Mouse (Mus musculus): ENCODE measurements around the gene Nf2.

Nf2 gene

GRCm38 (mm10) chr11:4849258-4849943 lies at the start of gene Nf2:
Gene Nf2 (minus strand): TSS chr11:4849536.
- DNase-seq (ENCODE audit: low spot score), result peak; percentile 99

GRCm38 (mm10) chr11:4894848-4895816 lies 45.8 kb upstream of the Nf2 start, which contains the start of gene Thoc5:
Gene Thoc5 (plus strand): TSS chr11:4895320.
- DNase-seq (ENCODE audit: low spot score), result peak; percentile 81

GRCm38 (mm10) chr11:4886987-4887386 lies 37.7 kb upstream of the Nf2 start:
- no peak for DNase-seq (ENCODE audit: low spot score)

GRCm38 (mm10) chr11:4885385-4885903 lies 36.1 kb upstream of the Nf2 start:
- DNase-seq (ENCODE audit: low spot score), result peak; percentile 47

GRCm38 (mm10) chr11:4882892-4883627 lies 33.7 kb upstream of the Nf2 start:
- DNase-seq (ENCODE audit: low spot score), result no peak

GRCm38 (mm10) chr11:4881087-4881486 lies 31.8 kb upstream of the Nf2 start:
- no peak for DNase-seq (ENCODE audit: low spot score)

- DNase-seq (ENCODE audit: low spot score), result no peak
Observed at GRCm38 (mm10) chr11:4874551-4874950, 25.2 kb upstream of the Nf2 start.

GRCm38 (mm10) chr11:4873755-4874475 lies 24.6 kb upstream of the Nf2 start, which contains the start of gene Nipsnap1:
Gene Nipsnap1 (plus strand): TSS chr11:4873951.
- DNase-seq (ENCODE audit: low spot score), result peak; percentile 83

- DNase-seq (ENCODE audit: low spot score), result peak; percentile 71
Observed at GRCm38 (mm10) chr11:4865645-4866251, 16.4 kb upstream of the Nf2 start.

- DNase-seq (ENCODE audit: low spot score), result no peak
Observed at GRCm38 (mm10) chr11:4862730-4863129, 13.4 kb upstream of the Nf2 start.

GRCm38 (mm10) chr11:4861816-4862604 lies 12.7 kb upstream of the Nf2 start:
- DNase-seq (ENCODE audit: low spot score), result no peak

GRCm38 (mm10) chr11:4860986-4861385 lies 11.7 kb upstream of the Nf2 start:
- DNase-seq (ENCODE audit: low spot score), result no peak

GRCm38 (mm10) chr11:4858416-4858815 lies 9.1 kb upstream of the Nf2 start:
- DNase-seq (ENCODE audit: low spot score), result no peak

- no peak for DNase-seq (ENCODE audit: low spot score)
Observed at GRCm38 (mm10) chr11:4854181-4854580, 4.8 kb upstream of the Nf2 start.

- no peak for DNase-seq (ENCODE audit: low spot score)
Observed at GRCm38 (mm10) chr11:4853021-4853420, 3.7 kb upstream of the Nf2 start.

- no peak for DNase-seq (ENCODE audit: low spot score)
Observed at GRCm38 (mm10) chr11:4850404-4850803, 1.1 kb upstream of the Nf2 start.

- DNase-seq (ENCODE audit: low spot score), result peak; percentile 51
Observed at GRCm38 (mm10) chr11:4848483-4849248, 670 bp downstream of the Nf2 start.

- DNase-seq (ENCODE audit: low spot score), result no peak
Observed at GRCm38 (mm10) chr11:4840942-4841526, 8.3 kb downstream of the Nf2 start.

GRCm38 (mm10) chr11:4838235-4838634 lies 11.1 kb downstream of the Nf2 start:
- DNase-seq (ENCODE audit: low spot score), result no peak

Data from layer of hippocampus, adult 11-12 months (tissue).